Mouse (Mus musculus) retina, adult 2 months (tissue): ENCODE results near the gene 4930507D05Rik.
A peak's percentile ranks its signal among the peaks of the same experiment; 100 is the strongest.
"Not testable (repeated sequence)": the region's sequence is repeated elsewhere in the genome, so short reads cannot be mapped to it uniquely, and the experiment has no call there.

Experiments
- DNase-seq: peaks from one replicate; pipeline ENCODE4 v3.0.0-alpha.2; 2012; ENCODE audit warnings: low read depth, low spot score

4930507D05Rik gene

GRCm38 (mm10) chr10:62476980-62477379 lies 27.7 kb downstream of the 4930507D05Rik start:
- no peak for DNase-seq

DNA sequence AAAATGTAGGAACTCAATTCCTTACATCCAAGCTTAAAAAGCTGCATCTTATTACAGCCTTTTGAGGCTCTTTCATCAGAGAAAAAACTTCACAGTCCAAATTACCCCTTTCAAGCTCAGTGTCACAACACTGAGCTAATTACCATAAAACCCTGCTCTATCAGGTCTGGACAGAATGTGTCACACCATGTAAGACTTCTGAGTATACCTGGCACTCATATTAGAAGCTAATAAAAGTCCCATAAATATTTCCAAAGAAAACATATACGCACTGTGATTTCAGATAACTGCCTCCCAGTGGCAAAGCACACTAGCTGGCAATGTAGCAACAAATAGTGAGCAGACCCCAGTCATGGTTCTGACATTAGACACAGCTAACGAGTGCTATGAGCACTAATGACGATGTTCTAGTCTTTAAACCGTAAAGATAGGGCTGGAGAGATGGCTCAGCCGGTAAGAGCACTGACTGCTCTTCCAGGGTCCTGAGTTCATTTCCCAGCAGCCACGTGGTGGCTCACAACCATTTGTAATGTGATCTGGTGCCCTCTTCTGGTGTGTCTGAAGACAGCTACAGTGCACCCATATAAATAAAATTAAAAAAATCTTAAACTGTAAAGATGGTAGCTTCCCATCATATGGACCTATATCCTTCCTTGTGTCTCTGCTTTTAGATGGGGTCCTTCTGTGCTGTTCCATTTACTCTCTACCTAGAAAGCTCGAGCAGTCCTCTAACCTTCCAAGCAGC lies 32.0 kb downstream of the 4930507D05Rik start:
- no peak for DNase-seq

DNA sequence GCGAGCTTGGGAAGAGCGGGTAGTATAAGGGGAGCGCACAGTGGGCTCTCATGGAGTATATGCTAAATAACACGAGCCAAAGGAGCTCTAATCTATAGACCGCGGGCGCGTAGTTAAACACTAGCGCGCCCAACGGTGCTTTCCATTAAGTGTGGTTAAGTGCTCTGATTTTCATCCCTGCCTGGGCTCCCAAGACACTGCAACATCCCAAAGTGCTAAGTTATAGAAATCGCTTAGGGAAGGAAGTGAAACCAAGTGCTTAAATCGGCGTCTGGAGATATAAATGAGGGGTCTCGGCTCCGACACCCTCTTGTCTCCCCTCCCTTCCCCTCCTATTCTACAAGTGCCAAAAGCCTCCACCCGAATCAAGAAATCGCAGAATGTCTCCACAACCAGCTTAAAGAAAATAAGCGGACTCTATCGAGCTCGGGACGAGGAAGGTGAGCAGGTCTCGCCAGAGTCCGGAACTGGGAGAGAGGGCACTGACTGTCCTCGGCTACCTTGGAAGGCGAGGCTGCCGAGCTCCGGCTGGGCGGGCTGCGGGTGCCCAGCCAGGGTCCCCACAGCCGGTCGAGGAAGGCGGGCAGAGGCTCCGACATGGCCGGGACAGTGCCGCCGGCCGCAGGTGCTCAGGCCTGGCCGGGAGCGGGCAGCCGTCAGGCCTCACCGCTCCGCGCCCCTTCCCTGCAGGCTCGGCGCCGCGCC lies 36.7 kb downstream of the 4930507D05Rik start:
- peak; percentile 3 for DNase-seq

GRCm38 (mm10) chr10:62486618-62487415 lies 37.5 kb downstream of the 4930507D05Rik start, which contains the start of gene Vps26a:
Gene Vps26a, minus strand, starts transcription at chr10:62486805.
- peak; percentile 98 for DNase-seq

GRCm38 (mm10) chr10:62488266-62488665 lies 39.0 kb downstream of the 4930507D05Rik start:
- peak; percentile 8 for DNase-seq

- DNase-seq, result not testable (repeated sequence)
Measured at GRCm38 (mm10) chr10:62491681-62492080, 42.4 kb downstream of the 4930507D05Rik start.

GRCm38 (mm10) chr10:62500088-62500915 lies 51.0 kb downstream of the 4930507D05Rik start:
- peak; percentile 40 for DNase-seq
